Mouse (Mus musculus) bone marrow macrophage, adult 2 months (primary cell): ENCODE data around the gene Ckb.

Experiments
- CTCF ChIP-seq: IDR thresholded peaks from 2 replicates; pipeline ENCODE4 v1.5.1; 2012; ENCODE audit warnings: low read depth, mild to moderate bottlenecking, low read length, moderate library complexity
- POLR2A ChIP-seq: IDR thresholded peaks from 2 replicates; pipeline ENCODE4 v1.6.1; 2012; ENCODE audit warnings: mild to moderate bottlenecking, low read depth, low read length, borderline replicate concordance

GRCm38 (mm10) chr12:111652953-111653352 lies 19.2 kb downstream of the Ckb start:
- TF ChIP-seq POLR2A (no peak), CTCF (no peak)
